Mouse (Mus musculus): ENCODE data around the gene Rapgef1. TPM values are rescaled to one million over a fixed set of nuclear protein-coding genes. Genes with fewer than 3 reads are reported as not detected.
A peak's percentile ranks its signal among the peaks of the same experiment; 100 is the strongest.

The Rapgef1 gene
- 11.3 and 12.9 TPM in 2 replicates for polyA plus RNA-seq (2015; fragmentation: Nextera tagmentation; extraction: Ambion mirVana)

GRCm38 (mm10) chr2:29619484-29620300 is at the start of gene Rapgef1:
Gene Rapgef1 (plus strand): TSS chr2:29619720.
- Histone ChIP-seq H3K27ac (ENCODE audit: low read length) (peak within 1 kb of the TSS; percentile 75), H3K4me1 (ENCODE audit: control insufficient read depth, insufficient read depth, low read length) (peaks cover 41% of the 10 kb centered on the region), H3K36me3 (ENCODE audit: control insufficient read depth, insufficient read depth) (no peaks in the 10 kb centered on the region), H3K4me3 (ENCODE audit: low read length) (peak within 1 kb of the TSS; percentile 69), H3K4me2 (ENCODE audit: low read depth, low read length) (peak within 1 kb of the TSS; percentile 90), H3K9ac (ENCODE audit: low read length) (peak within 1 kb of the TSS; percentile 93), H3K9me3 (replicated peaks; ENCODE audit: control insufficient read depth, low read length) (no peaks in the 10 kb centered on the region), H3K27me3 (ENCODE audit: control insufficient read depth, insufficient read depth, low read length) (no peaks in the 10 kb centered on the region)
- WGBS, result under 1% methylated on average over 72 of the region's 101 CpGs
- ATAC-seq (replicated peaks; ENCODE audit: extremely low read depth, insufficient read depth, low FRiP score), result peak; percentile 71

DNA sequence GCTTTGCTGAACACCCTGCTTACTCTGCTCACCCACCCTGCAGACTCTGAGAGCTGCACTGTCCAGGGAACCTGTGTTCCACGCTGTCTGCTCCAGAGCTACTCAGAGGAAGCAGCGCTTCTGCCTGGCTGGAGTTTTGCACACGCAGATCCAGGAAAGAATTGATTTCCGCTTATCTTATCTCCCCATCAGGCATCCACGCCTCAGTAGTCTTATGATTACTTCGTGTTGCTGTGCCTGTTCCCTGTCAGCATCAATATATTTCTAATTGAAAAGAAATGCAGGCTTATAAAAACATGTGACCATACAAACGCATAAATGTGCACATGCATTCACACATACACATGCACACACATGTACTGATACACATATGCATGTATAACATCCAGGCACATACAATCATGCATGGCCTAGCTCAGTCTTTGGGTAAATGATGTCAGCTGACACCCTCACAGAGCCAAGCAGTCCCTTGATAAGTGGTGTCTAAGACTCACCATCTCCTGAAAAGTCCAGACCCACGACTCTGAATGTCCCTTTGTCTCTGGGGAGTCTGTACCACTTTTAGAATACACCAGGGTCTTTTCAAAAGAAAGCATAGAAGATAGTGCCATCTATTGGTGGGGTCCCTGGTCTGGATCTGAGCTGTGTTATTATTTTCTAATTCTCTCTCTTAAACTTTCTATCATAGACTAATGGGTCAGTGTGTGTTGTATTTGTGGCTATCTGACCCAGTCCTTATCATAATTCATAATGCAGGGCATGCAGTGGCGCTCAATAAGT is 47.4 kb upstream of the Rapgef1 start:
- Histone ChIP-seq H3K4me2 (ENCODE audit: low read depth, low read length) (no peak overlapping the region), H3K4me1 (ENCODE audit: control insufficient read depth, insufficient read depth, low read length) (no peaks in the 10 kb centered on the region; the same call in 1 of the 2 replicates), H3K9ac (ENCODE audit: low read length) (no peak overlapping the region), H3K9me3 (replicated peaks; ENCODE audit: control insufficient read depth, low read length) (no peaks in the 10 kb centered on the region), H3K36me3 (ENCODE audit: control insufficient read depth, insufficient read depth) (no peaks in the 10 kb centered on the region), H3K4me3 (ENCODE audit: low read length) (no peak overlapping the region), H3K27me3 (ENCODE audit: control insufficient read depth, insufficient read depth, low read length) (no peaks in the 10 kb centered on the region), H3K27ac (ENCODE audit: low read length) (no peak overlapping the region)
- 54% methylated on average over 9 of the region's 9 CpGs for whole genome bisulfite sequencing
- ATAC-seq (replicated peaks; ENCODE audit: extremely low read depth, insufficient read depth, low FRiP score), result no peak

- no peaks in the 10 kb centered on the region for H3K27me3 ChIP-seq (ENCODE audit: control insufficient read depth, insufficient read depth, low read length)
- 46% methylated on average over 5 of the region's 5 CpGs for WGBS
- no peak for ATAC-seq (replicated peaks; ENCODE audit: extremely low read depth, insufficient read depth, low FRiP score)
Observed at GRCm38 (mm10) chr2:29572811-29573427, 46.6 kb upstream of the Rapgef1 start.

GRCm38 (mm10) chr2:29573591-29573990 is 45.9 kb upstream of the Rapgef1 start:
- WGBS, result 8% methylated on average over 5 of the region's 5 CpGs
- Histone ChIP-seq H3K4me1 (ENCODE audit: control insufficient read depth, insufficient read depth, low read length) (no peaks in the 10 kb centered on the region; the same call in 1 of the 2 replicates), H3K4me2 (ENCODE audit: low read depth, low read length) (no peak overlapping the region), H3K9me3 (replicated peaks; ENCODE audit: control insufficient read depth, low read length) (no peaks in the 10 kb centered on the region), H3K4me3 (ENCODE audit: low read length) (no peak overlapping the region), H3K36me3 (ENCODE audit: control insufficient read depth, insufficient read depth) (no peaks in the 10 kb centered on the region), H3K27ac (ENCODE audit: low read length) (no peak overlapping the region), H3K27me3 (ENCODE audit: control insufficient read depth, insufficient read depth, low read length) (no peaks in the 10 kb centered on the region), H3K9ac (ENCODE audit: low read length) (no peak overlapping the region)
- 0 out of 2 replicates have a peak, but pooled peaks have one; percentile 28 for ATAC-seq (replicated peaks; ENCODE audit: extremely low read depth, insufficient read depth, low FRiP score)

More at GRCm38 (mm10) chr2:29572811-29573427, 46.6 kb upstream of the Rapgef1 start:
- Histone ChIP-seq H3K4me2 (ENCODE audit: low read depth, low read length) (no peak overlapping the region), H3K4me1 (ENCODE audit: control insufficient read depth, insufficient read depth, low read length) (no peaks in the 10 kb centered on the region; the same call in 1 of the 2 replicates), H3K36me3 (ENCODE audit: control insufficient read depth, insufficient read depth) (no peaks in the 10 kb centered on the region), H3K27ac (ENCODE audit: low read length) (no peak overlapping the region), H3K9me3 (replicated peaks; ENCODE audit: control insufficient read depth, low read length) (no peaks in the 10 kb centered on the region), H3K4me3 (ENCODE audit: low read length) (no peak overlapping the region), H3K9ac (ENCODE audit: low read length) (no peak overlapping the region)

- Histone ChIP-seq H3K9ac (ENCODE audit: low read length) (no peak overlapping the region), H3K9me3 (replicated peaks; ENCODE audit: control insufficient read depth, low read length) (no peaks in the 10 kb centered on the region), H3K4me3 (ENCODE audit: low read length) (no peak overlapping the region), H3K27ac (ENCODE audit: low read length) (no peak overlapping the region), H3K4me2 (ENCODE audit: low read depth, low read length) (no peak overlapping the region), H3K36me3 (ENCODE audit: control insufficient read depth, insufficient read depth) (no peaks in the 10 kb centered on the region), H3K27me3 (ENCODE audit: control insufficient read depth, insufficient read depth, low read length) (no peaks in the 10 kb centered on the region), H3K4me1 (ENCODE audit: control insufficient read depth, insufficient read depth, low read length) (no peaks in the 10 kb centered on the region; the same call in 1 of the 2 replicates)
- ATAC-seq (replicated peaks; ENCODE audit: extremely low read depth, insufficient read depth, low FRiP score), result no peak
- WGBS, result 39% methylated on average over 11 of the region's 11 CpGs
Observed at GRCm38 (mm10) chr2:29574187-29574586, 45.3 kb upstream of the Rapgef1 start.

- Histone ChIP-seq H3K9me3 (replicated peaks; ENCODE audit: control insufficient read depth, low read length) (no peaks in the 10 kb centered on the region), H3K9ac (ENCODE audit: low read length) (no peak overlapping the region), H3K4me1 (ENCODE audit: control insufficient read depth, insufficient read depth, low read length) (no peaks in the 10 kb centered on the region), H3K27me3 (ENCODE audit: control insufficient read depth, insufficient read depth, low read length) (no peaks in the 10 kb centered on the region), H3K27ac (ENCODE audit: low read length) (no peak overlapping the region), H3K36me3 (ENCODE audit: control insufficient read depth, insufficient read depth) (no peaks in the 10 kb centered on the region), H3K4me3 (ENCODE audit: low read length) (no peak overlapping the region), H3K4me2 (ENCODE audit: low read depth, low read length) (no peak overlapping the region)
- WGBS, result 5% methylated on average over 7 of the region's 7 CpGs
- ATAC-seq (replicated peaks; ENCODE audit: extremely low read depth, insufficient read depth, low FRiP score), result 0 out of 2 replicates have a peak, but pooled peaks have one; percentile 37
Observed at GRCm38 (mm10) chr2:29582415-29582814, 37.1 kb upstream of the Rapgef1 start.

- Histone ChIP-seq H3K27ac (ENCODE audit: low read length) (no peak overlapping the region), H3K4me3 (ENCODE audit: low read length) (no peak overlapping the region), H3K4me1 (ENCODE audit: control insufficient read depth, insufficient read depth, low read length) (no peaks in the 10 kb centered on the region), H3K4me2 (ENCODE audit: low read depth, low read length) (no peak overlapping the region), H3K27me3 (ENCODE audit: control insufficient read depth, insufficient read depth, low read length) (0 out of 2 replicates have a peak, but pooled peaks cover 3% of the 10 kb centered on the region), H3K9me3 (replicated peaks; ENCODE audit: control insufficient read depth, low read length) (no peaks in the 10 kb centered on the region), H3K9ac (ENCODE audit: low read length) (no peak overlapping the region), H3K36me3 (ENCODE audit: control insufficient read depth, insufficient read depth) (no peaks in the 10 kb centered on the region)
- ATAC-seq (replicated peaks; ENCODE audit: extremely low read depth, insufficient read depth, low FRiP score), result no peak
- 36% methylated on average over 8 of the region's 8 CpGs for WGBS
Observed at GRCm38 (mm10) chr2:29586017-29586702, 33.4 kb upstream of the Rapgef1 start.

GRCm38 (mm10) chr2:29588006-29588405 is 31.5 kb upstream of the Rapgef1 start:
- H3K9ac ChIP-seq (ENCODE audit: low read length), result no peak overlapping the region
- no peak overlapping the region for H3K4me3 ChIP-seq (ENCODE audit: low read length)
- H3K27ac ChIP-seq (ENCODE audit: low read length), result no peak overlapping the region
- no peak overlapping the region for H3K4me2 ChIP-seq (ENCODE audit: low read depth, low read length)
- 0 out of 2 replicates have a peak, but pooled peaks cover 3% of the 10 kb centered on the region for H3K27me3 ChIP-seq (ENCODE audit: control insufficient read depth, insufficient read depth, low read length)
- ATAC-seq (replicated peaks; ENCODE audit: extremely low read depth, insufficient read depth, low FRiP score), result no peak
- H3K9me3 ChIP-seq (replicated peaks; ENCODE audit: control insufficient read depth, low read length), result no peaks in the 10 kb centered on the region
- 41% methylated on average over 4 of the region's 4 CpGs for WGBS
- H3K36me3 ChIP-seq (ENCODE audit: control insufficient read depth, insufficient read depth), result no peaks in the 10 kb centered on the region
- no peaks in the 10 kb centered on the region for H3K4me1 ChIP-seq (ENCODE audit: control insufficient read depth, insufficient read depth, low read length)

Data from heart, embryonic 16.5 days (tissue).